Mouse (Mus musculus): Measurements from ENCODE around the gene Arhgap35.

GRCm38 (mm10) chr7:16614171-16614887, 464 bp downstream of the Arhgap35 start:
- TF ChIP-seq CTCF (IDR thresholded peaks at IDR 0.05; ENCODE audit: extremely low read depth, insufficient read depth, insufficient read length, insufficient replicate concordance) (no peak), POLR2A (IDR thresholded peaks at IDR 0.05; ENCODE audit: low read depth, low read length) (no peak)
